Mouse (Mus musculus) cerebellum, adult 9-10 months (tissue): Measurements from ENCODE around the gene A230072I06Rik.

ENCODE experiments used
- DNase-seq: peaks from one replicate; pipeline ENCODE4 v3.0.0; 2022

Gene A230072I06Rik

DNA sequence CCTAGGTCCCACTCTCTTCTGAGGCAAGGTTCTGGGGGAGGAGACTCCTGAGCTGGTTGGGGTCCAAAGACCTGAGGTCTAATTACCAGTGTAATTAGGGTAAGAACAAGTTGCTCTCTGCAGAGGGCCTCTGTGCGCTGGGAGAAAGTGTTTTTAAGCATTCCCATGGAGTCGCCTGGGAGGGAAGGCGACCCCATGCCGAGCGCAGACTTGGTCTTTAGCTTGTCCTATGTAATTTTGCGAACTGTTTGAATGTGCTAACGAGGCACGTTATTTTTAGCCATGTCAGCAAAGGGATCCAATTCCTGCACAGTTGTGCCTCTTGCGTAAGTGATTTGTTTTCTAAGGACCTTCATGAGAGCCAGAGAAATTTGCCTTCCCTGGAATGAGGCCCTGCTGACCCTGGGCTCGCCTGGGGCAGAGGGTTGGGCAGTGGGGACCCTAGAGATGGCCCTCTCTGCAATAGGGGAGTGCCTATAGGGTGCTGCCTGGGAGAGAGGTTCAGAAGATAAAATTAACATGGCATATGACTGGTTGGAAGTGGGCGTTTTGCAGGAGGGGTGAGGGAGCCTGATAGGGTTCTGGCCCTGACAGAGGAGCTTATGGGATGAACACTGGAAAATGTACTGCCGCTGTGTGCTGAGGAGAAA, at the start of gene A230072I06Rik:
Gene A230072I06Rik (plus strand): TSS at position 157 of the 650 bp plus-strand sequence.
- DNase-seq, result no peak

DNA sequence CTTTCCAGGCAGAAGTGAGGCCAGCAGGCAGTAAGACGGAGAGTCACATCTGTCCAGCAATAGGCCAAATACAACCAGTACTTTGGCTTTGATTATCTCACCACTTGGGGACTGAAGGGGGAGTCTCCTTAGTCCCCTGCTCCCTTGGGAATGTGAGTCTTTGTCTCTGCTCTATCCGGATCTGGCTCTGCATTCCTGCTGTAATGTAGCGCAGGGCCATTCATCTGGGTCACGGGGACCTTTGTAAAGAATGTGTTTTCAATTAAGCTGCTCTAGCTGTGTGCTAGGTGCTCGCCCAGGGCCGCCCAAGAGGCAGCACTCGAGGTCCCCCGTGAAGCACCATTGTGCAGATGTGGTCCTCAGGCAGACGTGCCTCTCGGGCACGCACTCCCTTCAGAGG, 44.6 kb upstream of the A230072I06Rik start:
- DNase-seq, result no peak

DNA sequence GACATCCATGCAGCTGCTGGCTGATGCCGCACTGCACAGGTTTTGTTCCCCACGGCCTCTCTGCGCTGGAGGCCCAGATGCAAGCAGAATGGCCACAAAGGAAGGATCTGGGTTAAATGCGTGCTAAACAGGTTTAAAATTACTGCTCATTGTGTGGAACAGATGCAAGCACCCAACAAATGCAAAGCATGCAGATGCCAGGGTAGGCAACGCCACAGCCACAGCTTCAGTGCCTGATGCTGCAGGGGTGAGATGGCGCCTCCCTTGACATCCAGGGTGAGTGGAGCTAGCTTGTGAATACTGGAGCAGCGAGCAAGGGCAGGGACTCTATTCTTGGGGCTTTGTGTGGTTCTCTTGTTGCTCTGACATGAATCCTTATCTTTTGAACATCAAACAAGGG, 39.8 kb upstream of the A230072I06Rik start:
- no peak for DNase-seq

DNA sequence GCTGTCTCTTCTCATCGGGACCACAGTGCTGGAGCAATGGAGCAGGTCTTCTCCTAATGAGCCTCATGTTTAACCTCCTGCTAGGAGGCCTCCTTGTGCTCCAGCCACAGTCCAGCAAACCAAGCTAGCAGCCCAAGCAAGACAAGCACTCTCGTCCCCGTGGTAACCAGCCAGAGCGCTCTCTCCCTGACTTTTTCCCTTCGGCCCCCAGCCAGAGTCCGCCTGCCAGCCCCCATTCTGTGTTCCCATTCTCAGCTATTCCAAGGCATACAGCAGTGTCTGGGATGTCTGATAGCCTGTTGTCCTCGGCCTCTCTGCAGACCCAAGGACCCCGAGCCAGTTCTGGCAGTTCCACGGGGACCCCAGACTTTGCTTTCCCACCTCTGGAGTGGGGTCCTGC, 38.5 kb upstream of the A230072I06Rik start:
- no peak for DNase-seq

DNA sequence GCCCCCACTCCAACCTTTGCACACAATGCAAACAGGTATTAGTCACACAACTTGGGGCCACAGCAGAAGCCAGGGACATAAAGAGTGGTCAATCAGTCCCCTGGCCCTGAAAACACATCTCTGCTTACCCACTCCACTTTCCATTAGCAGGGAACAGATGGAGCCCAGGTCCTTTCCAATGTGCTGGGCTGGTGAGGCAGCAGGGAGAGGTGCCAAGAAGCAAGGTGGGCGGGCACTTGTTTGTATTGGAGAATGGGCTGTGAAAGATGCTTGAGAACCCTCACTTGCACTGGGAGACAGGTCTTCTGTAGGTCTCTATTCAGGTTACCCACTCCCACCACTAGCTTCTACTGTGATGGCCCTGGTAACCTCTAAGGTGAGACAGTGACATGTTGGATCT, 34.9 kb upstream of the A230072I06Rik start:
- no peak for DNase-seq

DNA sequence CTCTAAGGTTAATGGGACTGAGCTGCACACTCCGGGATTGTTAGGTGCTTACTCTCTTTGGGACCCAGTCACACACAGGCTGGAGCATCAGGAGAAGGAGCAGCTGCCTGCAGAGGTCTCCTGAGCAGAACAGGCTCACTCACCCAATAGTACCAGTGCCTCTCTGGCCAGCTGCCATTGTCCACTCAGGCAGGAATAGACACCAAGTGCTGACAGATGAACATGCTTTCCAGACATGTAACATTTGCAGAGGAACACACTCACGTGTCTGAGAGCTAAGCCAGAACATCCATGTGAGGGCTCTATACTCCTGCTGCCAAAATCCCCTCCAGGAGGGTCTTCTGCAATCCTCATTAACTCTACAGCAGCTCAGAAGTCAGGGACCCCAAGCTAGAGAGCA, 18.7 kb upstream of the A230072I06Rik start:
- no peak for DNase-seq

DNA sequence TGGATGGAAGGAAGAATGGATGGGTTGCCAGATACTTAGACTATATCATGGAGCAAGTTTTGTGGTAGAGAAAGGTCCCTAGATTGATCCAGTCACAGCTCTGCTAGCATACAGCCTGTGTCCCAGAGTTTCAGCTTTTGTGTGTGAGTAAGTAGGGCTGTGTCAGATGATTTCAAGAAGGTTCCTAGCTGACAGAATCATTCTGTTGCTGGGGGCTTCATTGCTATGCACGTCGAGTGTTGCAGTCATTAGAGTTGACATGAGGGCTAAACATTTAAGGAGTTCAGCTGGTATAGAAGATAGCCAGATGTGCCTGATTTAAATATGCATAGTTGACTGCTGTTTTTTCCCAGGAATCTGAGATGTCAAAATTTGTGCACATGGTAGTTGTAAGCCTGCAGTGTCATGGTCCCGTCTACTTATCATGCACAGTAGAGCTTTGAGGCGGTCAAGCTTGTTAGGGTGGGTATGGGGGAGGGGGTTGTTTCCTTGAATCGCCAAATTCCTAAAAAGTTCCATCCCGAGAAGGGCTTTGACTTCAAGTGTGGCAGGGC, 18.1 kb upstream of the A230072I06Rik start:
- no peak for DNase-seq

DNA sequence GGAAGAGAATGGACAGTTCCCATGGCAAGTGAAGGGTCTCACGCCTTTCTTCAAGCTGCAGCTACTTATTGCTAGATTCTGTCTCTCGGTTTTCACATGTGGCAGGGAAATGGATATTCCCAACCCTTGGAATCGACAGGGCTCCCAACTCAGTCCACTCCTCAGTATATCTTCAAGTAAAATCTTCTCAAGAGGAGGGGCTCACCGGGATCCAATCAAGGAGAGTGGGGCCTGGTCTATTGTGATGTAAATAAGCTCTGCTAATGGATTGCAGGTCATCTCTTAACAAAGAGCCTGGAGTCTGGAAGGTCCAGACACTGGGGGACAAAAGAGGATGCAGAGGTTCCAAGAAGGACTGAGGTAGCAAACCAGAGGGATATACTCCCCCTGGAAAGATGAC, 17.1 kb upstream of the A230072I06Rik start:
- DNase-seq, result no peak

DNA sequence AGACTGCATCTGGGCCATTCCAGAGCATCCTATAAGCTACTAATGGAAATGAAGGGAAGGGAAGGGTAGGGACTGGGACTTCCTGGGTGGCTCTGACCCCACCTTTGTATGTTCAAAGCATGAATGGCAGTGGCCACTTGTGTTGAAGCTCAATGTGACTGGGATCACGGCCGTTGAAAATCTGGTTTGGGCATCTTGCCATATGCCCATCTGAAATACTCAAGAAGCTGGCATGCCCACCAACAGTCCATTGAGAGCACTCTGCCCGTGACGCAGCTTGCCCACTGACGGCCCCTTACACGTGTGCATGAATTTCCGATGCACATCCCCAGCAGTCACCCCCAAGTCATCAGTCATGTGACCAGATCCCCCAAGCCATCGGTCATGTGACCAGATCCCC, 13.6 kb upstream of the A230072I06Rik start:
- DNase-seq, result no peak

DNA sequence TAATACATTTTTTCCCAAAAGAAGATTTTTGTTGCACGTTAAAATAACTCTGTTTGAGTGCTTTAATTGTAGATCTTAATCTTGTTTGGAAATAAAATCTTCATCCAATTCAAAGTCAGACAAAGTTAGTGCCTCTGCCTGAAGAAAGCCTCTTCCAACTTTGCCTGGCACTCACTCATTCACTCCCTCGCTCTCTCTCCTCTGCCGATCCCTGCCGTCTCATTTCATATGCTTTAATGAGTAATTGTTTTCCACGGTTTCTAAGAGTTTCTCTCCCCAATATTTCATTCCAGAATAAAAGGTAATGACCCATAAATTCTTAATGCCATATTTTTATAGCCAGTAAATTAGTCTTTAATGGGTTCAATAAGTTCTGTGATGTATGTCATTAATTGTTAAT, 10.8 kb upstream of the A230072I06Rik start:
- DNase-seq, result no peak

DNA sequence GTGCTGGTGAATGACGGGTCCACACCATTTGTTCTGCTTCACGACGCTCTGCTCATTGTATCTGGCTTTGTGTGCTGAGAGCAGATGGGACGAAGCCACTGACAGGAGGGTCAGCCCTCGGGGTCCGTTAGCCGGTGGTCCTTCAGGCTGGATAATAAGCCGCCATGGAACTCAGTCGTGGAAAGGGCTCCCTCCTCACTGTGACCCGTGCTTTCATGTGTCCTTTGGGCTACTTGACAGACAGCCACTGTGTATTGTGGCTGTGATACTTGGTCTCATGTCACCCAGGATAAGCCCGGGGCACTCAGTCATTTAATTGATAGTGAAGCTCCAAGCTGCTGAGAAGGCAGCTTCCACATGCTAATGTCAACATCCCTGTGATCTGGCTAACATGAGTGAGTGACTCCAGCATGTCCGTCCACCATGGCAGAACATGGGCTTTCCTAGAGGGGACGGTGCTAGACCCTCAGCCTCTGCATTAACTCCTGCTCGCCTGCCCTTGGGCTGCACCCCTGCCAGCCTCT, 10.3 kb upstream of the A230072I06Rik start:
- DNase-seq, result no peak

DNA sequence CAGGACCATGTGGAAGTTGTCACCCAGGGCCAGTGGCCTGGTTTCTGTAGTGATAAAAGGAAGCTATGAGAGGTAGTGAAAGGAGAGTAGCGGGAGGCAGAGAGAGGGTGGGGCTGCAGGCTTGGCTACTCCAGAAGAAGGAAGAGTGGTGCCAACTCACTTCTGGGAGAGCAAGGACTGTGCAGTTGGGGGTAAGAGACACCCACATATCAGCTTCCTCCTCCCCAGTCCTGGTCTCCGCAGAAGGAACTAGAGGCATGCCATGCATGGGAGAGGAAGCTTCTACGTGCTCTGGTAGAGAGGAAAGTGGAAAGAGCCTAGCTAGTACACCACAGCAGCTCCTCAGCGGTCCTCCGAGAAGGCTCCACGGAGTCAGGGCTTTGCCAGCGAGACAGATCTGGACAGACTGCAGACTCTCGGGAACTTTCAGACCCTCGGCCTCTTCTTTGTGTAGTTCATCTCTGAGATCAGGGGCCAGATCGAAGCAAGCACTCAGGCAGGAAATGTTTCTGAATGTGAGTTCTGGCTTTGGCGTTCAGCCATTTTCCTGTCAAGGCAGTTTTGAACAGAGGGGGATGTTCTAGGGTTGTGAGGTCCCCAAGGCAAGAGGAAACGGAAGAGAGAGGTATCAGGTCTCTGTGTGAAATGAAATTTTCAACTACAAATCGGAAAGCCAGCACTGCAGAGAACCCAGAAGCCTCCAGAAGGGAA, 1.0 kb downstream of the A230072I06Rik start:
- DNase-seq, result no peak

DNA sequence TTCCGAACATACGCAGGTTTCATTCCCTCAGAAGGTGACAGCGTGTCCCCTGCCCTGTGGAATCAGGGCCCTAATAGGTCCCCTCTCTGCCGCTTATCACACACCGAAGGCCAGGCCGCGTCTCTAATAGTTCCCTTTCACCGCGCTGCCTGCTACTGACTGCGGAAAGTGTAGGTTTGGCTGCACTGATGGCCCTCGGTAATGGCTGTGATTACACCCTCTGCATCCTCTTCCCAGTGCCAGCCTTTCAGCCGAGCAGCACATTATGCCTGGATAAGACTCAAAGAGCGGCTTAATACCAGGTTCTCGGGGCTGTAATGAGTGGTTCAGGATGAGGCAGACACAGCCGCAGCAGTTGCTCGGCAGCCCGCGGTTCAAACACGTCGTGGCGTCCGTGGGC, 3.5 kb downstream of the A230072I06Rik start:
- no peak for DNase-seq

DNA sequence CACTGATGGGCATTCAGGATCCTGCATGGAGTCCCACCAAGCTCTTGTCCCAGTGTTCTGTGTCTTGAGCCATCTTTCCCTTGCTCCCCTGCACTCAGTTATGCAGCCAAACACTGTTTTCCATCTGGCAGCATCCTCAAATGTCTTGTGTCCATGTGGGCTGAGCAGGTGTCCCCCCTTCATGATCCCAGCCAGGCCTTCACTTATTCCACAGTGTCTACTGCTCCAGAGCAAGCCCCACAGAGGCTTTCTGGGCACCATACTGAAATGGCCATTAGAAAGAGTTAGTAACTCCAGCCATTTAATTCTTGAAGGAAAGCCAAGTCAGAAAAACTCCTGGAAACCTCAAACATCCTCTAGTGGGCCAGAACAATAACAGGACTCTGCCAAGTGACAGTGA, 11.9 kb downstream of the A230072I06Rik start:
- no peak for DNase-seq

DNA sequence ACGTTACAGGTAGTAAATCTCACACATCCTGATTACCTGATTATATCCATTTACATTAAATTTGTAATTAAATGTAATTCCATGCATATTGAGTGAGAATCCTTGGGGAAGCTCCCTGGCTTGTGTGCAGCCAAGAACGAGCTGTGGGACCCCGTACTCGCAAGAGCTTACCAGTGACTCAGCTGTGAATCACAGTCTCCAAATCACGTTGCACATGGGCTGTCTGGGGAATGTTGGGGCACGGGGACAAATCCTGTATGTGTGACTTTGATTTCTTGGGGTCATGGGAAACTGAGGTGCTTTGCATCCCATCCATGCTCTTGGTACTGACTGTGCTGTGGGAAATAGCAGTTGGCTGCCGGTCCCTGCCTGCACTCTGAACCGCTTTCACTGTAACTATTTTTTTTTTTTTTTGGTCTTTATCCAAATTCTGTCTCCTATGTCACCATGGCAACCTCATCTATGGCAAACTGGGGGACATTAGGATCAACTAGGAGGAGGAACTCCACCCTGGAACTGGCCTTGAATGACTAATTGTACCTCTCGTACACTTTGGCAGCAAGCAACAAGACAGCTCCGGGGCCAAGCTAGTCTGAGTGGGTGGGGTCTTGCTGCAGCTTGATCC, 19.8 kb downstream of the A230072I06Rik start:
- no peak for DNase-seq

DNA sequence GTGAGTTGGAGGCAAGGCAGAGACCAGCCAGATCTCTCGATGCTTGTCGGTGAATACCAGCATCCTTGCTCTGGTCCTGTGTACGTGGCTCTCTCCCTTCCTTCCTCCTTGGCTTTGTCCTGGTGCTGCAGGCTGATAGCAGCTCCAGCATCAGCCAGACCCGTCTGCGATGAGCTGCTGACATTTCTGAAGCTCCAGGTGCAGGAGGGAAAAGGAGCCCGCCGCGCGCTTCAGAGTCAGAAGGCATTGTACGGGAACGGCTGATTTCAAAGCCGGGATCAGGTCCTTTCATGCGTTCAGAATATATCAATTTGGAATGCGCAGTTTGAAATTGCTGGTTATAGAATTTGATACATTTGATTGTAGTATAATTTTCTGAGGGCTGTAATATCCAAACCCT, 23.4 kb downstream of the A230072I06Rik start:
- DNase-seq, result no peak

DNA sequence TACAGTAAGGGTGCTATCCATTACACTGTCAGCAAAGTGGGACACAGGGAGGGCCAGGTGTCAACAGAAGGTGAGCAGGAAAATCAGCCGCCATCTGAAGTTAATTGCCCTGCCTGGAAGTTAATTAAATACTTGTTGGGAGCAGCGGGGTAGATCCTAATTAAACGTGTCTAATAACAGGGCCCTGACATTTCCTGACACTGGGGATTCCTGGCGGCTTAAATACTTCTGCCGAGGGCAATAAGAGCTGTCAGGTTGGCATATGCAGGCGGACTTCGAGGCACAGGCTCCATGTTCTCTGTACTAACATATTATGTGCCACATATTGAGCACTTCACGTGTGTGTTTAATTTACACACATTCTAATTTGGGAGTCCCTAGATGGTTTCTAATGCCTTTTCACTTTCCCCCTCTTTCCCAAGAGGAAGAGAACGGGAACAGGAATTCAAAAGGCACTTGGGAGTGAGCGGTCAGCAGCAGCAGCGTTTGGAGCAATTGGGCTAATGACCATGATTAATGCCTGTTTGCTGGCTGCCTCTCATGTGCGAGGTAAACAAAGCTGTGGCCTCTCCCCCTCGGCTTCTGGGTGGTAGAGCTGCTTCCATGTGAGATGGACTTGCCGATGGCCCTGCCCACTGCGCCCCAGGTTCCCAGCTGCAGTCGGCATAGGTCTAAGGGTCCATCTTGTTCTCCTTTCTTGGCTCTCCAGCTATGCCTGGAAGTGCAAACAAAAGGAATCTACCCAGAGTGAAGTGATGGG, 34.5 kb downstream of the A230072I06Rik start:
- DNase-seq, result no peak

DNA sequence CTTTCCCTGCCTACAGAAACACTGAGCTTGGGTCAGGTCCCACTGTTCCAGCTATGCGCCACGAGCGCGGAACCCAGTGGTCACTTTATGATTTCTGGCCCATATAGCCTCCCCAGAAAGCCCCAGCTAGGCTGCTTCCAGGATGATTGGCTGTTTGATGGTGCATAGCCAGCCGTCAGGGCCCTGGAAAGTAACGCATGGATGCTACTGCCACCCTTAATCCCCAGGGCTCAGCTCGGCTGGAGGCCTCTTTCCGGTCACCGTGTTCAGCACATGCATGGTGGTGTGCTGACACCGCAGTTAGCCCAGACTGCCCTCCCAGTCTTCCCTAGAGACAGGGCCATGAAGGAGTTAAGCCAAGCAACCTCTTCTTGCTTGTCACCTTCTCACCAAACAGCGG, 35.6 kb downstream of the A230072I06Rik start:
- no peak for DNase-seq

DNA sequence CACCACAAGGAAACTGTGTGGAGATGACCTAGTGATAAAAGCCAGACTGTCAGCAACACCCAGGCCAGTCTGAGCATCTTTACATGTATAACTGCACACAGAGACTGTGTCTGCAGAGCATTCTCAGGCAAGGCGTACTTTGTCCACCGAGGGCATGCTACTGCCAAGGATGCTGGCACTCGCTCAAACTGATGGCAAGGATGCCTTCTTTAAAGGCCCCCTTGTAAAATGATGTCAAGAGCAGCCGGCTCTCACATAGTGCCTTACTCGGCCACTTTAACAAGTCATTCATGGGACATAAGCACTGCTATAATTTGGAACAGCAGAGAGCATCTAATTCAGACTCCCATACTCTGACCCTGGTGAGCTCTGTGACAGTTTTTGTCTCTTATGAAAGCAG, 36.6 kb downstream of the A230072I06Rik start:
- DNase-seq, result no peak

DNA sequence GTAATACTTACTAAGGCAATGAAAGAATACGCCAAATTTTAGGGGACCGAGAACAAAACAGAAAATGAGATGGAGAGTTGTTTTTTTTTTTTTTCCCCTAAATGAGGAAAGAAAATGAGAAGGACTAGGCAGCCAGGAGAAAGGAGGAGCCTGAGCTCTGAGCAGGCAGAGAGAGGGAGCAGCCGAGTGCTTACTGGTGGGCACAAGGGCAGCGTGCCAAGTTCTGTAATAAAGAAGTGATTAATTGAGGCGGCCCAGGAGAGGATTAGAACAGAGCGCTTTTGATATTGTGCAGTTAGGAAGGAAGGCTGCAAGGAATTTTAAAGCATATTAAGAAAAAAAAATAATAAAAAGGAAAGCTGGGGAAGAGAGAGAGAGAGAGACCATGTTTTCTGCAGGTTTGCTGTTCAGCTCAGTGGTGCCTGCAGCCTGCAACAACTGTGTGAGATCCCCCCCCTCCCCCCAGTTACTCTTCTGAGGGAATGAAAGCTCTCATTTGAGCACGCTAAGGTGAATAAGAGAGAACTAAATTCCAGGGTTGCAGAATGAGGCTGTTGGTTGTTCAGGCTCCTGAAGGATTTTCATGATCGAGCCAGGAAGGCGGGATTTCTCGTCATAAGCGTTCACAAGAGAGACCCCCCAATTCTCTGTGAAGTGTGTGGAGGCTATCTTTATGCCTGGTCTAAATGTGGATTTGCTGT, 41.3 kb downstream of the A230072I06Rik start:
- no peak for DNase-seq

DNA sequence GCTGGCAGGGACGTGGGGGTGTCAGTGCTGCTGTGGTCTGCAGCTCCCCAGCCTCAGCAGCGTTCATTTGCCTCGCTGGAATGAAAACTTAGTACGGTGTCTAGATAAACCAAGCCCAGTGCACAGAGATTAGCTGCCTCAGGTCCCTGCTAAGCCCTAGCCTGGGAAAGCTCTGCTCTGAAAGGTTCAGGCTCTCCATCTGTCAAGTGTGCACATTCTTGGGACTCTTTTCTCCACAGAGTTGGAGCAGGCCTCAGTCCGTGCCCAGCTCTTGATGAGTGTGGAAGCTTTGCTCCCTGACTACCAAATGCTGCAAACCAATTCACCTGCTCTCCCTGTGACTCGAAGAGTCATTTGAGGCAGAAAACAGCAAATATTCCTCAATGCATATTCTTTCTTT, 43.5 kb downstream of the A230072I06Rik start:
- no peak for DNase-seq

DNA sequence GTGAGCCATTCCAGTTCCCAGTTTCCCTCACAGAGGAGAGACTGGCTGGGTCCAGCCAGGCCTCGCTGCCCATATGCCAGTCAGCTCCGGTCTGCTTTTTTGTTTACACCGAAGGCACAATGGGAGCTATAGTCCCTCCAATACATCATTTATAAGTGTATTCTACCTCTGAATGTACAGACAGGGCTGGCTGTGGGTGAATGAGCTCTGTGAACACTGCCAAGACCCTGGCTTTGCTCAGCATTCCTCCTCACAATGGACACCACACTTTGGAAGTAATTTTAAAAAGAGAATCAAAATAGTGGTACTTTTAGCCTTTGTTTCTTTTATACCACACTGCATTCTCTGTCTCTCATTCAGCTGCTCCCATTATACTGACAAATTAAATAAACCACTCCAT, 44.6 kb downstream of the A230072I06Rik start:
- no peak for DNase-seq
